Mouse (Mus musculus) heart, postnatal 10 days (tissue): ENCODE measurements at regions not wholly inside any gene's neighbourhood (a gene's known extent, or its start where the extent isn't known, plus 50 kb on each side); places are given as distances from the start of the nearest gene placed in this dataset.

Experiments
- DNase-seq, 2 experiments: peaks; one replicate each; pipeline ENCODE4 v3.0.0; 2021
- intact Hi-C: fragments of 180-260 bp; cut with DNase I; formaldehyde crosslinking; loops from one replicate; pipeline ENCODE4 v1.15.1; 2025

DNA sequence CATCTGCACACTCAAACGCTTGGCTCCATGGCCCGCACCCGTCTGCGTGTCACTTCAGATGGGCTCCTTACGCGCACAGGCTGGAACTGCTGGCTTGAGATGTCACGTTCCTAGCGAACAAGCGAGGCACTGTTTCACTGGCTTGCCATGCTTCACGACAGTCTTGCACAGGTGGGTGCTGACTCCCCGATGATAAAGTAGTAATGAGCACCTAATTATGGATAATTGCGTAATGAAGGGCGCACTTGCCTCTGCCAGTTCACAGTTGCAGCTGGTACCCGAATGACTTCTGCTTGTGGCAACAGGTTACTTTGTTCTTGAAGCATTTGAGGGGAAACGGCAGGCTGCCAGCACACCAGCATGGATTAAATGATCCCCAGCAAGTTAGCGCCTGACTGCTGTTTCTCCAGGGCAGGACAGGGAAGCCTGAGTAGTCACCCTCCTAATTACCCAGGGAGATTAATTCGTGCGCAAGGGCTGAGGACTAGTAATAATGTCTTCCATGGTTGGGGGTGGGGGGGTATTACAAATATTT is 335.1 kb downstream of the Pmp22 start:
- intact Hi-C loops, result no loop called here
- DNase-seq, result no peak

DNA sequence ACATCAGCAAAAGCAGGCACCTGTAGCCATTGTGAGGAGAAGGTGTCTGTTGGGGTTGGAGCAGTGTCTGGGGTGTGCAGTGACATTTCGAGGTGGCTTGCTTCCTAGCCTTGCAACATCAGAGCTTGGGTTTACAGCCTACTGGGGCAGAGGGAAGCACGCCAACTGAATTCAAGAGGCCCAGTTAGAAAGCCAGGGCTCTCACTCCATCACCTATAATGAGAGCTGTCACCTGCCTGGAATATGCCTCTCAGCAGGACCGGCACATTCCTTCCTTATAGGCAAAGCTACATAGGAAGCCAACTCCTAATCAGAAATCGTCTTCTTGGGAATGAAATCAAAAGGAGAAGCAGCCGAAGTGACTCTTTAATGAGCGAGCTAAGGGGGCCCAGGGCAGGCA is 337.2 kb downstream of the Pmp22 start:
- DNase-seq, result no peak
- intact Hi-C loops, result no loop called here

DNA sequence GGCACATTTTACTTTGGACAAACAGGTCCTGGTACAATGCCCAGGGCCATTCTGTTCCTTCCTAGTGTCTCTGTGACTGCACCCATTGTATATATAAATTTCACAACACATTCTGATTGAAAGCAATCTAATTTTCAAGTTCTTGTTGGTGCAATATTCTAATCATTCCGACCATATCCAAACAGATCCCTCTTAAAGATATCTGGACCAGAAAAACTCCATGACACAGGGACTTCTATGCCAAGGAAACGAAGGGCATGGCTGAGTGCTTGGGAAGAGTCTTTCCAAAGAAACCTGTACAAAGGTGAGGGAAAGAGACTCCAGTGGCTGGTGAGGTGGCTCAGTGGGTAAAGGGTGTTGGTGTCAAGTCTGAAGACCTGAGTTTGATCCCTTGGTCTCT is 337.8 kb downstream of the Pmp22 start:
- intact Hi-C loops, result no loop called here
- no peak for DNase-seq

DNA sequence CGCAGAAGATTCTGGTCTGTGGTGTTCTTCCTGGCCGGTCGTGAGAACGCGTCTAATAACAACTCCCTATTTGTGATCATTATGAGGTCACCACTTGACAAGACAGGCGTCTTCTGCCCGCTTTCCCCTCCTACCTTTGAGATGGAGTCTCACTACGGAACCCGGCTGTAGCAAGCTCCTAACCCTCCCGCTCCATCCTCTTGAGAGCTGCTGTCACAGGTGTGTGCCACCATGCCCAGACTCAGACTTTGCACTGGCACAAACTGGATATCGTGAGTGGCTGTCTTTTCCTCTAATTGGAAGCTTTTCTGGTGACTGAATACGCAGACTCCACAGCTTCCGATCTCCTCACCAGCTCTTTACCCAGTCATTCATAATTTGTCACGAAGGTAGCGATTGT is 346.0 kb downstream of the Pmp22 start:
- DNase-seq, result no peak
- intact Hi-C loops, result no loop called here

DNA sequence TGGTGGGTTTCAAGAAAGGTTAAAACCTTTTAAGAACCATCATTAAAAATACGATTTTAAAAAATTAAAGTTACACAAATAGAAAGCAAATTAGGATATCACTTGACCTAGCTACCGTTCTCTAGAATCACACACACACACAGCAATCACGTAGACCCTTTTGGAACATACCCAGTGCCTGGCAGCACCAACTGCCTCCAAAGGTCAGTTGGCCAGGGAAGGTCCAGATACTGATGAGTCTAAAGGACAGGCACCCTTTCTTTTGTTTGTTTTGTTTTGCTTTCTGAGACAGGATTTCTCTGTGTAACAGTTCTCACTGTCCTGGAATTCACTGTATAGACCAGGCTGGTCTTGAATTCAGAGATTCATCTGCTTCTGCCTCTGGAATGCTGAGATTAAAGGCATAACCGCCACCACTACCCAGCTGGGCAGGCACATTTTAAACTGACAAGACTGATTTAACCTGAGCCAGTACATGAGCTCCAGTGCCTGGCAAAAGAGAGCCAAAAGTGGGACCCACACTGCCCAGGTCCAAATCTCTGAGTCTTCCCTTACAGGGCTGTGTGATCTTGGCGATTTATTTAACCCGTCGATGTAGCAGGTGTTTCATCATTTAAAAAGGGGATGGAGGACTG is 353.0 kb downstream of the Pmp22 start:
- no peak for DNase-seq
- intact Hi-C loops, result no loop called here

DNA sequence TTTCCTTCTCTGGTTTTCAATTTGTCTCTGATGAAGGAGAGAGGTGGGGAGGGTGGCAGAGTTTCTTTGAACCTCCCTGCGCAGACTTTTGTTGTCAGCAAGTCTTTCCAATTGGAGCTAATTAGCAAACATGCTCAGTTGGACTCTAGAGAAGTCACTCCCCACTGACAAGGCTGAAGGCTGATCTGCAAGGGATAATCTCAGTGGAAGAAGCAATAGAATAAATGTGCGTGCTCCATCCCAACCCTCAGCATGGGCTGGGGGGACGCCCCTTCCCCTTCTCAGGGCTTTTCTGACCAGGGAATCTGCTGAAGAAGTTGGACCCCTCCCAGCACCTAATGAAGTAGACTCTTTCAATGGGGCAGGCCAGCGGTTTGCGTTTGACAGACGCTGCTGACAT is 353.8 kb downstream of the Pmp22 start:
- intact Hi-C loops, result no loop called here

DNA sequence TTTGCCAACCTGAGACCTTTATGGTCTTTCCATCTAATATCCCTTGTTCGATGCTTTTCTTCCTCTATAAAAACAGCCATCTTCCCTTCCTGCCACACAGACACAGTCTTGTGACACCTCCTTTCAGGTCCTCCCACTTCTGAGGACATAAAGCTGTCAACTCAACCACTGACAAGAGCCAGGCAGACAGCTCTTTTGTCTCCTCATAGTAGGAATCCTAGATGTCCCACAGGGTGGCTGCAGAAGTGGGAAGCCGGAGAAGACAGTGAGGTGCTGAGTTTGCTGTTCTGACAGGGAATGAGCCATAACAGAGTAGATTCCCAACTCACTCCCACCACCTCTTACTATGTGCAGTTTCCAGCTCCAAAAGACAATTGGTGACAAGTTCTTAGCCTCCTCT is 358.4 kb downstream of the Pmp22 start:
- intact Hi-C loops, result no loop called here
- DNase-seq, result no peak

More for the DNA sequence above, 353.8 kb downstream of the Pmp22 start:
- no peak for DNase-seq

DNA sequence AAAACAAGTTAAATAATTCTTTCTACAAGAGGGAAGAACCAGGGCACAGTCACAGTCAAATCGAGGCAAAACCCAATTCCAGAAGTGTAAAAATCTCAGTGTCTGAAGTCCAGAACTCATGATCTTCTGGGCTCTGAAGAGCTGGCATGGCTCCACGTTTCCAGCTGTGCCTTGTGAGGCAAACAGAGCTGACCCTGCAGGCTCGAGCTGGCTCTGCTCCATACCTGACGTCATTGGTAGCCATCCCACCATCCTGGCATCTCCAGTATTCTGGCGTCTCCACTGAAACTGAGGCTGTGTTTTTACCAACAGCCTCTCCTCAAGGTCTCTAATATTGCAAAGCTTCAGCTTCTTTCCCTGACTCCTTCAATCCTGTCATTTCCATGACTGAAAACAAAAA is 373.4 kb downstream of the Pmp22 start:
- DNase-seq, result peak; percentile 44 to 58
- intact Hi-C loops, result no loop called here

DNA sequence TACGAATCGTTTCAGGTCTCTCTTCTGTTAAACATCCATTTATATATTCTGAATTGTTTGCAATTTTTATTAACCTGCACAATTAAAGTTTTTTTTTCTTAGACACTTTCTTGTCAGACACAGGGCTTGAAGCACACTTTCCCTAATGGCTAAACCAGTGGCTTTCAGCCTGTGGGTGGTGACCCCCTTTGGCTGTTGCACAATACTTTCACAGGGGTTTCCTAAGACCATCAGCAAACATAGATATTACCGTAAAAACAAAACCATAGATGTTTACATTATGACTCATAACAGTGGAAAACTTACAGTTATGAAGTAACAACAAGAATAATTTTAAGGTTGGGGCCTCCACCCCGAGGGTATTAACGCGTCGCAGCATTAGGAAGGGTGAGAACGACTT is 378.6 kb downstream of the Pmp22 start:
- intact Hi-C loops, result no loop called here
- DNase-seq, result no peak

DNA sequence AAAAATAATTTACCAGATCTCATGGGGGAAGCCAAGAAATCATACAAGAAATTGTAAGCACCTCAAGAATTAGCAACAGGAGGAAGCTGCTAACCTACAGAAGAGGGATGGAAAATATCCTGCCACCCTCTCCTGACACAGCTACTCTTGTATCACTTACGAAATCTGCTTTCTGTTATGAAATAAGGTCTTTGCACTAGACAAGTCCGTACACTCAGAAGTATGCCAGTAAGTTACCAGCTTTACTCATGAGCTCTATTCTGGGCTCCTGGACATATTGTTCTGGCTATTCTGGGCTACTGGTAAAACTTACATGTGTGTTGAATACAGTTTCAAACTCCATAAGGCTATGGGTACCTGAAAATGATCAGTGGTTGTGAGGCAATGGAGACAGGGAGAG is 379.9 kb downstream of the Pmp22 start:
- no peak for DNase-seq
- intact Hi-C loops, result no loop called here

DNA sequence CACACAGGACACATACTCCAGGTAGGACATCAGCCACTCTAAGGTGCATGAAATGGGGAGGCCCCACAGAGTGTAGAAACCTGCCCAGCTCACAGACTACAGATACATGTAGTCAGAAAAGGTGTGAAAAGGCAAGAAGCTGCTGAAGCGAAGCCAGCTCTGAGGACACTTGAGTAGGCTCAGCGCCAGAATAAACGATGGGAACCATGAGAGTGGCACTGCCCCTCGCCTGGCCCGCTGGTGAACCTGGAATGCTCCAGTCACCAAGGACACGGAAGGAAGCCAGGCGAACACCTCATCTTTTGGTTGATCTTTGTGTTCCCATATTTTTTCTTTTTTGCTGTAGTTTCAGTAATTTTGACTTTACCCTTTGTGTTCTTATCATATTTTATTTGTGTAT is 381.8 kb downstream of the Pmp22 start:
- DNase-seq, result no peak
- intact Hi-C loops, result no loop called here

DNA sequence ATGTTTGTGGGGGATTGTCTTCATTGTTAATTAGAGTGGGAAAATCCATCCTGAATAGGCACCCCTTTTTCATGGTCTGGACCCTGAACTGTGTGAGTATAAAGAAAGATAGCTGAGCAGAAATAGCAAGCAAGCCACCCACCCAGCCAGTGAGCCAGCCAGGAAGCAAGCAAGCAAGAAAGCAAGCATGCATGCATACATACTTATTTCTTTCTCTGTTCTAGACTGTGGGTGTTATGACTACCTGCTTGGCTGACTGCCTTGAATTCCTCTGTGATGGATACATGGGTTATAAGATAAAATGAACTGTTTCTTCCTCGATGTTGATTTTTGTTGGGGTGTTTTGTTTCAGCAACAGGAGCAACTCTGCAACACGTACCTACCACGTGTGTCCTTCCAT is 385.8 kb downstream of the Pmp22 start:
- intact Hi-C loops, result no loop called here

DNA sequence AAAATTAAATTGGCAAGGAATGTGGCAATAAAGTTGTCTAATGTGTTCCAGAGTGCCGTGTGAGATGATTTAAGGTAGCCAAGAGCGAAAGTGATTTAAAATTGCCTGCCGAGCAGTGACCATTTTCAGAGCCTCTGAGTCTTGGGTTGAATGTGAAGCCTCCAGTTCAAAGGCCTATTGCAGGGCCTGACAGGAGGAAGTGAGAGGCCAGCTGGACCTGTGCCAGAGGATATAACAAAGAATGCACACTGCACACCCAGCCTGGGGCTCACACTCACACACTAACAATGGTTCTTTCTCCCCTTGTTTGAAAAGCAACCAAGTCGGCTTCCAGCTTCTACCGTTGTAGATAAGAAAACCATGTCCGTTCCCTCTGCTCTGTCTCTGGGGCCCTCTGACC is 390.1 kb downstream of the Pmp22 start:
- intact Hi-C loops, result no loop called here

More for the DNA sequence above, 385.8 kb downstream of the Pmp22 start:
- no peak for DNase-seq

DNA sequence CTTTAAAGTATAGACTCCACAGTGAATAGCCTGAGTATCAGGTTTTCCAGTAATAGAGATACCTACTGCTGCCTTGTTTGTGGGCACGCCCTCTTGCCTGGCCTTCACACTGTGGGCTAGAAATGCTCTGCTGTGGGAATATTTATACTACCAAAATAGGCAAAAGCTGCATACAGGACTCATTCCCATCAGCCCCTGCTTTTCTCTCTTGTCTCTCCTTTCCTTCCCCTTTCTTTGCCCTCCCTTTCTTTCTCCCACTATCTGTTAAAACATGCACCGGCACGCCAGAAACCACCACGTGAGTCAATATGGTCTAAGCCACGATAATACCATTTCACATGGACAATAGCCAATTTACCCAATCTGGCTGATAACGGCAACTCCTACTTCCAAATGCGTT is 395.5 kb downstream of the Pmp22 start:
- intact Hi-C loops, result no loop called here
- DNase-seq, result no peak

More for the DNA sequence above, 390.1 kb downstream of the Pmp22 start:
- DNase-seq, result peak; percentile 27 to 49

DNA sequence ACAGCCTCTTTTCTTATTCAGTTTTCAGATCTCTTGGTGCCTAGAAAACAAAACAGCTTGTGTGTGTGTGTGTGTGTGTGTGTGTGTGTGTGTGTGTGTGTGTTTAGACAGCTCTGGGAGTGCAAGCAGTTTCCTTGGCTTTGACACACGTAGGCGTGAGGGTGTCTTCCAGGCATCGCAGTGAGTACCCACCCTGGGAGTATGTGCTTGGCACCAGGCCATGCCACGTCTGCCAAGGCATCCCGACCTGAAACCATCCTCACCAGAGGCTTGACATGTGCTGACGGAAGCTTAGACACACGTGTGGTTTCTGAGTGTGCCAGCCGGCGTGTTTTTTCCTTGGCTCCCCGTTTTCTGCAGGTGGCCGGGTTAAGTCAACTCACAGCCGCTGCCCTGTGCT is 396.6 kb downstream of the Pmp22 start:
- peak in 1 of 2 experiments; percentile 9 for DNase-seq
- intact Hi-C loops, result no loop called here

DNA sequence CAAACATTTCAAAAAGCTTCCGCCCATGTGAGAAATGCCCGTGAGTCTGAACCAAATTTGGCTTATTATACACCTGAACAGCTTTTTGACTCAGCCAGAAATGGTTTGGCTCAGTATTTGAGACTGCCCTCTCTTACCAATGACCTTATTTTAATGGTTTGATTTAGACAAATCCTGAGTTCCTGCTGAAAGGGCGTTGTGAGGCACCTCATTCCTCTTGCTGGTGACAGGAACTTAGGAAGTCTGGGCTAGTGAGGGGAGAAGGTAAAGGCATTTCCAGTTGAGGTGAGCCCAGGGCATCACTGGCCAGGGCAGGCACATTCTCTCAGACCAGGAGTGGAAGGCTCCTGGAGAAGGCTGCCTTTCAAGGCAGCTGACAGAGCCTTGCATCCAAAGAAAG is 396.1 kb downstream of the Hs3st3b1 start:
- no peak for DNase-seq
- intact Hi-C loops, result no loop called here

DNA sequence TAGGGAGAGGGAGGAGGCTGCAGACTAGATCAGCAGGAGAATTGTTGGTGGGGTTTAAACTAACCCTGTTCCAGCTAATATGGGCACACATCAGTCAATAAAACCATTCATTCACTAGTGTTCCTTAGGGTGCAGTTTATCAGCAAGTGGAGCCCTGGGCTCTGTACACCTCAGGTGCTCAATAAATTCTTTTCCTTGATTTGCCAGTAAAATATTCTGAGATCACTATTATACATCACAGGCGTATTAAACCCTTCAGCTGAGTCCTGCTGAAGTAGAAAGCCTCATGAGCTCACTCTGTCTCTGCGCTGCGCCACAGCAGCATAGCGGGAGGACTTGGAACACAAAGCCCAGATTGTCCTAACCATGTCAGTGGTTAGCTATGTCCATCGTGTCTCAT is 389.3 kb downstream of the Hs3st3b1 start:
- intact Hi-C loops, result no loop called here
- DNase-seq, result no peak

DNA sequence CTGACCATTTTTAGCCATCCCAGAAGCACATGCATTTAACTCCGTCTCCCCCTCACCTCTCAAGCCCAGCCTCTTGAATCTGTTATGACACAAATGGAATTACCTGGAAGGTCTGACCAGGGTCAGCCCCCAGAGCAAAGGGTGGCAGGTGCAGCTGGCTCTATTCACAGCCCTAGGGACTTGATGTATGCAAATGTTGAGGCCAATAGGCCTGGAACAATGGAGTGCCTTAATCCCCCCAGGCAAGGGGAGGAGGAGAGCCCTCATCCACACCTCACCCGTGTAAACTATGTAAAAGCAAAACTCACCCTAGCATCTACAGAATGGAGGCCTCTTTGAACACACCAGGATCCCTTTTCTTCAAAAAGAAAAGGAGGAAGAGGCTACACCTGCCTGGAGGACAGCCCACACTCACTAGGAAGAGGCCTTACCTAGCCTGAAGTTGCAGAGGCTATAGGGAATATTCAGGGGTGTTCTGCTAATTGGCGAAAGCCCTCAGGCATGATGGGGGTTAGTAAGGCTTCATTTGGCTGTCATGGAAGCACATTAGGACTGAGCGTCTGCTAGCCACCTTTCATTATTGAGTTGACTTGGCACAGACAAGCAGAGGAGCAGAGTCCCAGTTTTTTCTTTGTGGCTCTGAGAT is 388.4 kb downstream of the Hs3st3b1 start:
- intact Hi-C loops, result no loop called here
- DNase-seq, result no peak

DNA sequence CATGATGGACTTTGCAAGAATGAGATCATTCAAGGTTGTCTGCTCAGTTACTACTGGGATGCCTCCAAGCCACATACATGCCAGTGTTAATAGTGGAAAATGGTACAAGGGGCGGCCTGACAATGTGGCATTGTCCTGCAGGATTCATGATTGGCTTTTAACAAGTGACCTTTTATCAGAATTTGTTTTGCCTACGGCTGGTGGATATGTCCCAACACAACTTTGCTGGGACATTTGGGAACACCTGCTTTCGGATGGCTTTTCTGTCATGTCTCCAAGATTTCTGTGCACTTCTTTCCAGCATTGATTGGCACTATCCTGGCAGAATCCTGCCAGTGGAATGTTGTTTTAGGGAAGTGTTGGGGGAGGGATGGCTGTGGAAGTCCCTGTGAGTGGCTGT is 384.4 kb downstream of the Hs3st3b1 start:
- intact Hi-C loops, result no loop called here
- no peak for DNase-seq

DNA sequence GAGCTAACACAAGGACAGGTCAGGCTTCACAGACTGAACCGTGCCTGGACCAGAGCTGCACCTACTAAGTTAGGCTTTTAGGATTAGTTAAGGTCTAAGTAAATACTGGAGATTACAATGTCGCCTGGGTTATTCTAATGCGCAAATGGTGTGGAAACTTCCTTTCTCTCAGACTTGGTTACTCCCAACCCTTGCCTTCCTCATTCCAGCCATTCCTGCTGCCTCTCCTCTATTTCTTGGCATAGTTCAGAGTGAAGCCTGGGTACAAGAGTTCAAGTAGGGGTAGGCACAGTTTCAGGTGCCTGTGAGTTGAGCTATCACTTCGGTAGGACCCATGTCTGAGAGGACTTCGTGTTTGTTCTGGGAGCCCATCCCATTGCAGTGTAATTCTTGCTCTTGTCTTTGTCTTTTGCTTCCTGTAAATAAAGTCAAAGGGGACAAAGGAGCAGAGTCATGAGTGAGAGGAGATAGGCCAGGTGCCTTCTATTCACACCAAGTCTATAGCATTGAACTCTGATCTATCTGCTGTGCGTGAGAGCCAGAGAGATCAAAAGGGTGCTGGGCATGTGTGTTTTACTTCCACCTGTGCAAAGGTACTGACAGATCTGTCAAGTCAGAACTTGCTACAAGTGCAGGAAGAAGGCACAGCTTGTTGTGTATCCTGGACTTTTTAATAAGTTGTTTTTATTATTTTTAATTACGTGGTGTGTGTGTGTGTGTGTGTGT is 378.0 kb downstream of the Hs3st3b1 start:
- intact Hi-C loops, result no loop called here

DNA sequence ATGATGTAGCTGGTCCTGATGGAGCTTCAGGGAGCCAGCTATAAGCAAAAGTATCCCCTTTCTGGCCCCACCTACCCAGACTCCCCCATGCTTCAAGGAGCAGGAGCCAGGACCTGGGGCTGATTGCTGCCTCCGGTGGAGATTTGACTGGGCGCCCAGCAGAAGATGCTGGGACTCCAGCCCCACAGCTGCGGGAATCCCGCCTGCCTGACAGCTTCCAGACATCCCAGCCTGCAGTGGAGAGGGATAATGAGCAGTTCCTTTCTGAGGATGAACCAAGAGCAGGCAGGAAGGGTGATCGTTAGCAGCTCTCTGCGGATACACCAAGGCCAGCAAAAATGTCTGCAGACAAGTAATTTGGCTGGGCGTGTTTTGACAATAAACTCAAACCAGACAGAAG is 376.6 kb downstream of the Hs3st3b1 start:
- intact Hi-C loops, result no loop called here
- no peak for DNase-seq

More for the DNA sequence above, 378.0 kb downstream of the Hs3st3b1 start:
- DNase-seq, result no peak

DNA sequence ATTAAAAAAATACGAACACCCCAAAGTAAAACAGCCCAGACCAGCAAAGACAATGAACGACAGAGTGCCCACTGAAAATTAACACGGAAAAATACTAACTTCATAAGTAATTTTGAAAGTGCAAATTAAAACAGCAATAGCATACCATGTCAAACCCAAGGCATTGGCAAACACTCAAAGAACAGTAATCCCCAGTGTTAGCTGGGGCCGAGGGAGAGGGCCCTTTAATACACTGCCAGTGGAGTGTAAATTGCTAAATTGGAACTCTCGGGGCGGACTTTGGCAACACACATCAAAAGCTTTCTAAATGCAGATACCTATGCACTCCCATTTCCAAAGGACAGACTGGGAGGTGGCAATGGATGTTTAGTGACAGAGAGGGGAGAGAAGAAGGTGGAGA is 361.6 kb downstream of the Hs3st3b1 start:
- intact Hi-C loops, result no loop called here
- DNase-seq, result no peak
